Mouse (Mus musculus) olfactory bulb, adult 2 months (tissue): ENCODE measurements around the gene Notch1. TPM values are rescaled to one million over a fixed set of nuclear protein-coding genes. Genes with fewer than 3 reads are reported as not detected.

Experiments
- H3K27ac ChIP-seq: fragments of 200-500 bp; 2 replicates; pipeline ENCODE4 v1.5.1; 2012; ENCODE audit warnings: low read depth, low read length; ENCODE audit not compliant: insufficient read depth
- H3K4me1 ChIP-seq: fragments of 200-500 bp; 2 replicates; pipeline ENCODE4 v1.6.1; 2012; ENCODE audit warnings: low read length; ENCODE audit not compliant: control insufficient read depth, insufficient read depth
- H3K4me3 ChIP-seq: fragments of 200-500 bp; 2 replicates; pipeline ENCODE4 v1.5.1; 2012; ENCODE audit warnings: mild to moderate bottlenecking, low read depth, low read length, moderate library complexity; ENCODE audit not compliant: insufficient read depth
- CTCF ChIP-seq: fragments of 200-500 bp; IDR thresholded peaks from 2 replicates; pipeline ENCODE4 v1.5.1; 2012; ENCODE audit warnings: low read depth, mild to moderate bottlenecking, low read length, moderate library complexity; ENCODE audit not compliant: insufficient read depth
- POLR2A ChIP-seq: fragments of 200-500 bp; IDR thresholded peaks from 2 replicates; pipeline ENCODE4 v1.6.1; 2012; ENCODE audit warnings: mild to moderate bottlenecking, low read depth, low read length, moderate library complexity; ENCODE audit not compliant: insufficient read depth
- WGBS: fragments of 180-500 bp; shearing (Covaris S2); methylation state at CpG from one replicate; pipeline ENCODE4 v1.1.7; 2018; 5-methylcytosine and 5-hydroxymethylcytosine counted together
- polyA plus RNA-seq: library from polyadenylated mRNA; stranded (reverse); fragments of >200 nt; gene quantifications from 2 replicates; pipeline ENCODE4 v1.2.4, GENCODE M21; 2012; ENCODE audit warnings: low replicate concordance; ENCODE audit not compliant: missing spikeins, insufficient read depth, insufficient read length

The Notch1 gene
- polyA plus RNA-seq, 1 experiment = not detected

DNA sequence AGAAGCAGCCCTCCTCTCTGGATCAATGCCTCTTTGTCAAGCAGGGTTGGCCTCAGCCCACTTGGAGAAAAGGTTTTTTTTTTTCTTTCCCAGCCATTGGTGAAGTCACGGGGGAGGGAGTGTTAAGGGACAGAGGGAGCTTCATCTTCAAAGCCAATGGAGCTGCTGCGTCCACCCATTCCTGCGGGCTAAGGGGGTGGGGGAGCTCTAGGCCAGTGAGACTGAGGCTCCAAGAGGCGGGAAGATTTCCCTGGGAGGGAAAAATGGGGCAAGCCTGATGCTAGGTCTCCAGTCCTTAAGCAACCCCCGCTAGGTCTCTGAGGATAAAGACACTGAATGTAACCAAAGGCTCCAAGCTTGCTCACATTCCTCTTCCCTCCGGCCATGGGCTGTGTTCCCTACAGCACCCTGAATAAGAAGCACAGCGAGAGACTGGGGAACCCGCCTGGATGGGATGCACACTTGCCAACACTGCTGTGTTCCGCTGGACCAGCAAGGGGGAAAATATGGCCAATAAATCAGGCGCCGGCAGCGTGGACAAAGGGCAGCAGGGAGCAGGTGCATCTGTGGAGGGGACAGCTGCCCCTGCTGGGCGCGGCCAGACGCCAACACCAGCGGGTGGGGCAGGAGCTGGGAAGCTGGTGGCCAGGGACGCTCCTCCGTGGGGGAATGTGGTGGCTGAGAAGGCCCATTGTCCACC lies 29.0 kb downstream of the Notch1 start:
- H3K4me3 ChIP-seq = no peak overlapping the region
- 49% methylated on average over 18 of the region's 18 CpGs for WGBS
- H3K4me1 ChIP-seq = peaks cover 73% of the 10 kb centered on the region
- TF ChIP-seq CTCF = no peak
- no peak for TF ChIP-seq POLR2A
- H3K27ac ChIP-seq = peak overlapping the region; percentile 57

DNA sequence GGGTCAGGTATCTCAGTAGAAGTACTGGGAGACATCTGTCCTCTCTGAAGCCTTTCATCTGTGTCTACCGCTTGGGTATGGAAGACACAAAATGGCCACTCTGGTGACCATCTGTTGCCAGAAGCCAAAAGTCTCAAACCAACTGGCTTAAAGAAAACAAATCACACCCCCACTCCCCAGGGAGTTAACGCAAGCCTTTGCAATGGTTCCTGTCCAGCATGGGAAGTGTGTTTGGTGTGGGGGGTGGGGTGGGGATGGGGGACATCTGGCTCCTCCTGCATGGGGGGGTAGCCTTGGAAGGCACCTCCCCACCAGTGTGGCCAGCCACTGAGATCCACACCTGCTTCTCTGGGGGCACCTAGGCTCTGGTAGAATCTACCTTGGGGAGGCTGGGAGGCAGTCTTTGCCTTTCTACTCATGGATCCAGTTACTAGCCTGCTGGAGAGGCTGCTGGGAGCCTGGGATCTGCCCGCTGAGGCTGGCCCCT lies 29.6 kb downstream of the Notch1 start:
- Histone ChIP-seq H3K27ac (no peak overlapping the region), H3K4me1 (peaks cover 67% of the 10 kb centered on the region), H3K4me3 (no peak overlapping the region)
- TF ChIP-seq CTCF (no peak), POLR2A (no peak)
- 64% methylated on average over 3 of the region's 3 CpGs for WGBS

DNA sequence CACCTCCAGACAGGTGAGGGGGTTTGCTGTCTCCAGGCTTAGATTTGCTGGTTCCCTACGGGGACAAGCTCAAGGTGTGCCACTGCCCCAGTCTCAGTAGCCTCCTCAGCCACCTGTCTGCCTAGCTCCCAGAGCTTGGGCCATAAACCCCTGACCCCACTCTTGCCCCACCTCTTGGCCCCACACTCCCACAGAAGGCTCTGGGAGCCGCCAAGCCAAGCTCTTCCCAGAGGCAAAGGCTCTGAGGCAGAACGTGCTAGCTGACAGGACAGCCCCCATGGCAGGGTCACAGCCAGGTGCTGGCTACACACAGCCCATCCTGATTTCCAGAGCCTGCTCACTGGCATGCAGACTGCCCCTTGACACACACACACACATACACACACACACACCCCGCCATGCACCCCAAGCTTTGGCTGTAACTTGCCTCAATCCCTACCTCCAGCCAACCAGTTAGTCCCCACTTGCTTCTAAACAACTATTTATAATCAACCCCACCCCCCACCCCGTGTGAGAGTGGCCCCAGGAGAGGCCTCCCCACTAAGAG lies 30.1 kb downstream of the Notch1 start:
- 53% methylated on average over 5 of the region's 5 CpGs for WGBS
- H3K4me1 ChIP-seq = peaks cover 67% of the 10 kb centered on the region

DNA sequence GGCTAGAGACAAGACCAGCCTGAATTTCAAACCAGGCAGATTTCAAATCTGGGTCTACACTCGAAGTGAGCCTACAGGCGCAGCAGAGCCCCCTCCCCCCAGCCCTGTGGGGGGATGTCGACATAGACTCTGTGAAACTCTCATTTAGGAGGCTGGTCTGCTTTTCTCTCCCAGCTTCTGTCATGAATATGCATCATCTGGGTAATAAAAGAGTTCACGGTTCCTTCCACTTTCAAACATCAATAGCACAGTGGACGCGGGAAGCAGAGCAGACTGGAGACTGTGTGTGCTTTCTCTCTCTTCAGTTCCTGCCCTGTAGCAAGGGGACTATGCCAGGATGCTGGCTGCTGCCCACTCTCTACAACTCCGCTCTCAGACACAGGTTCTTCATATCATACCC lies 30.8 kb downstream of the Notch1 start:
- no peak for TF ChIP-seq CTCF
- no peak for TF ChIP-seq POLR2A
- H3K4me3 ChIP-seq = no peak overlapping the region
- WGBS = 27% methylated on average over 7 of the region's 7 CpGs
- H3K27ac ChIP-seq = peak overlapping the region; percentile 33; the same call in 1 of the 2 replicates
- H3K4me1 ChIP-seq = peaks cover 62% of the 10 kb centered on the region

More for the DNA sequence above, 30.1 kb downstream of the Notch1 start:
- TF ChIP-seq CTCF (no peak), POLR2A (no peak)
- H3K27ac ChIP-seq = peak overlapping the region; percentile 33; the same call in 1 of the 2 replicates
- H3K4me3 ChIP-seq = no peak overlapping the region

GRCm38 (mm10) chr2:26485278-26485677 lies 31.2 kb downstream of the Notch1 start:
- TF ChIP-seq CTCF = no peak
- 37% methylated on average over 9 of the region's 9 CpGs for WGBS
- peaks cover 58% of the 10 kb centered on the region for H3K4me1 ChIP-seq
- peak overlapping the region; percentile 39 for H3K27ac ChIP-seq
- no peak overlapping the region for H3K4me3 ChIP-seq

GRCm38 (mm10) chr2:26484169-26484568 lies 32.3 kb downstream of the Notch1 start:
- Histone ChIP-seq H3K4me3 (no peak overlapping the region), H3K4me1 (peaks cover 50% of the 10 kb centered on the region), H3K27ac (no peak overlapping the region)
- WGBS = 78% methylated on average over 10 of the region's 10 CpGs
- TF ChIP-seq CTCF = no peak
- no peak for TF ChIP-seq POLR2A

GRCm38 (mm10) chr2:26483230-26483869 lies 33.1 kb downstream of the Notch1 start:
- TF ChIP-seq CTCF = no peak
- no peak for TF ChIP-seq POLR2A
- Histone ChIP-seq H3K27ac (no peak overlapping the region), H3K4me1 (peaks cover 50% of the 10 kb centered on the region), H3K4me3 (no peak overlapping the region)
- WGBS = 62% methylated on average over 13 of the region's 13 CpGs

DNA sequence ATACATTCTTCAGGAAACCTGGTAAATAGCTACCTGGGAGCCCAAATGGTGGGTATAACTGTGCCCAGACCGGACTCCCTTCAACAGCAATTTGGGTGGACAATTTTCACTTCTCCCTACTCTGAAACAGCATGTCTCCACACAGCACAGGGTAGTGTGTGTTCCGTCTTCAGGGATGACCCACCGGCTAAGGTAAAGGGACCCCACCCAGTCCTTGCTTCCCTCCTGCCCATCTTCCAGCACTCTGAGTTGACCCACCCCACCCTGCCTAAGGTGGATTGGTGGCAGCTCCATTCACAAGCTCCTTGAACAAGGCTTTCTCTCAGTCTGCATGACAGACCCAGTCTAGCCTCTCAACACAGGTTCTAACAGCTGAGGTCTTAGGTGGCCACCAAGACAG lies 33.6 kb downstream of the Notch1 start:
- TF ChIP-seq CTCF (no peak), POLR2A (no peak)
- H3K4me3 ChIP-seq = no peak overlapping the region
- 81% methylated on average over 3 of the region's 3 CpGs for WGBS
- no peak overlapping the region for H3K27ac ChIP-seq
- peaks cover 44% of the 10 kb centered on the region for H3K4me1 ChIP-seq
